Mouse (Mus musculus) liver, embryonic 14.5 days (tissue): Measurements from ENCODE around the gene Ltc4s.

Experiments used
- CTCF ChIP-seq: IDR thresholded peaks from 2 replicates; pipeline ENCODE4 v1.5.1; 2016; ENCODE audit warnings: antibody characterized with exemption, low read depth, control low read depth
- EP300 ChIP-seq: IDR thresholded peaks from 2 replicates; pipeline ENCODE4 v1.6.1; 2016; ENCODE audit warnings: antibody characterized with exemption, low read depth

GRCm38 (mm10) chr11:50245269-50245668 lies 6.9 kb upstream of the Ltc4s start:
- TF ChIP-seq CTCF (no peak), EP300 (no peak)
